Mouse (Mus musculus): ENCODE results near the gene Olfr502. TPM values are rescaled to one million over a fixed set of nuclear protein-coding genes. Genes with fewer than 3 reads are reported as not detected.
"Not testable (repeated sequence)": the region's sequence is repeated elsewhere in the genome, so short reads cannot be mapped to it uniquely, and the experiment has no call there.

Gene Olfr502
- not detected for total RNA-seq (2021)
- long read RNA-seq, experiment 1: 0 reads
- long read RNA-seq, experiment 2: 0 reads

GRCm38 (mm10) chr7:108524965-108525364, at the start of gene Olfr502:
Gene Olfr502, minus strand, starts transcription at chr7:108525065.
- no peak for DNase-seq (ENCODE audit: low spot score)

- DNase-seq (ENCODE audit: low spot score): no peak
These were observed 40.8 kb upstream of the Olfr502 start, which contains the start of gene Olfr504 for GRCm38 (mm10) chr7:108565693-108566092. Gene Olfr504, minus strand, starts transcription at chr7:108565793.

GRCm38 (mm10) chr7:108544227-108544626, 19.4 kb upstream of the Olfr502 start, which contains the start of gene Olfr503:
Gene Olfr503, plus strand, starts transcription at chr7:108544527.
- DNase-seq (ENCODE audit: low spot score): not testable (repeated sequence)

- no peak for DNase-seq (ENCODE audit: low spot score)
These were observed 17.6 kb upstream of the Olfr502 start for GRCm38 (mm10) chr7:108542416-108542815.

Other genes with a start within 250 kb of the Olfr502 start
- gene Olfr490, start 236.1 kb downstream of the Olfr502 start, total RNA-seq (2021): not detected
- not detected for gene Olfr491, start 211.6 kb downstream of the Olfr502 start, total RNA-seq (2021)
- gene Olfr492, start 201.4 kb downstream of the Olfr502 start, total RNA-seq (2021): not detected
- gene Olfr493, start 178.1 kb downstream of the Olfr502 start, total RNA-seq (2021): not detected
- gene Olfr494, start 159.7 kb downstream of the Olfr502 start, total RNA-seq (2021): not detected
- not detected for gene Olfr495, start 131.9 kb downstream of the Olfr502 start, total RNA-seq (2021)
- not detected for gene Olfr497, start 104.6 kb downstream of the Olfr502 start, total RNA-seq (2021)
- gene Olfr498, start 59.7 kb downstream of the Olfr502 start, total RNA-seq (2021): not detected
- not detected for gene Olfr503, start 19.5 kb upstream of the Olfr502 start, total RNA-seq (2021)
- not detected for gene Olfr504, start 40.7 kb upstream of the Olfr502 start, total RNA-seq (2021)
- not detected for gene Olfr506, start 85.7 kb upstream of the Olfr502 start, total RNA-seq (2021)
- not detected for gene Olfr507, start 96.7 kb upstream of the Olfr502 start, total RNA-seq (2021)
- not detected for gene Olfr508, start 104.9 kb upstream of the Olfr502 start, total RNA-seq (2021)
- not detected for gene Olfr509, start 126.8 kb upstream of the Olfr502 start, total RNA-seq (2021)
- not detected for gene Olfr510, start 141.4 kb upstream of the Olfr502 start, total RNA-seq (2021)
- gene Olfr512, start 188.3 kb upstream of the Olfr502 start, total RNA-seq (2021): not detected
- gene Olfr513, start 225.9 kb upstream of the Olfr502 start, total RNA-seq (2021): not detected